Mouse (Mus musculus): ENCODE results near the gene Galk1.
"Not testable (repeated sequence)": the region's sequence is repeated elsewhere in the genome, so short reads cannot be mapped to it uniquely, and the experiment has no call there.

DNA sequence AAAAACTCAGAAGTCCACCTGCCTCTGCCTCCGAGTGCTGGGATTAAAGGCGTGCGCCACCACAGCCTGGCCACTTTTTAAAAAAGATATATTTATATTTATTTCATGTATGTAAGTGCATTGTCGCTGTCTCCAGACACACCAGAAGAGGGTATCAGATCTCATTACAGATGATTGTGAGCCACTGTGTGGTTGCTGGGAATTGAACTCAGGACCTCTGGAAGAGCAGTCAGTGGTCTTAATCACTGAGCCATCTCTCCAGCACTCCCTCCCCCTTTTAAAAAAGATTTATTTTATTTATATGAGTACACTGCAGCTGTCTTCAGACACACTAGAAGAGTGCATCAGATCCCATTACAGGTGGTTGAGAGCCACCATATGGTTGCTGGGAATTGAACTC is 6.3 kb upstream of the Galk1 start:
- not testable (repeated sequence) for TF ChIP-seq CTCF (IDR thresholded peaks at IDR 0.05; ENCODE audit: borderline replicate concordance, extremely low read depth, insufficient read depth, insufficient read length); POLR2A (IDR thresholded peaks at IDR 0.05; ENCODE audit: borderline replicate concordance, extremely low read depth, insufficient read depth, insufficient read length, poor library complexity, severe bottlenecking)
